In genomic region chr10:78288896-78289295, GRCm38 (mm10) we compare ENCODE assay signal across 9 mouse cellular contexts.
"Had no signal": no experiment of that assay in that cellular context is flagged by ENCODE, and none has a peak within 500 bp of the region (broad histone marks: within the 10 kb centered on the region; RNA-seq: fewer than 3 reads in every experiment).

No protein-coding gene starts in this region.

- DNase-seq: kidney, postnatal 14 days; retina, postnatal 1 day; right cerebral cortex, postnatal 4 days; thymus, postnatal 36 days had no signal

- H3K27ac ChIP-seq: kidney, embryonic 15.5 days; limb, embryonic 13.5 days; liver, embryonic 14.5 days; midbrain, embryonic 15.5 days; neural tube, embryonic 12.5 days had no signal

- H3K4me1 ChIP-seq: midbrain, embryonic 15.5 days; neural tube, embryonic 12.5 days had no signal

- H3K4me3 ChIP-seq: kidney, embryonic 15.5 days; limb, embryonic 13.5 days; midbrain, embryonic 15.5 days; neural tube, embryonic 12.5 days had no signal

- H3K27me3 ChIP-seq: kidney, embryonic 15.5 days; limb, embryonic 13.5 days; midbrain, embryonic 15.5 days; neural tube, embryonic 12.5 days had no signal

- H3K9me3 ChIP-seq: kidney, embryonic 15.5 days; limb, embryonic 13.5 days; midbrain, embryonic 15.5 days; neural tube, embryonic 12.5 days had no signal
